8 mouse cellular contexts compared by ENCODE assay signal in genomic region chr1:166001121-166001903, GRCm38 (mm10). TPM values are rescaled to one million over a fixed set of nuclear protein-coding genes. Genes with fewer than 3 reads are reported as not detected.
DNase-seq lines count a peak whose midpoint lies in the region; TF ChIP-seq lines count a peak whose summit lies in the region.

No protein-coding gene starts in this region.

- no peaks in the 10 kb centered on the region for H3K9me3 ChIP-seq in hindbrain, embryonic 10.5 days

- no peak for TF ChIP-seq POLR2A in cerebellum, adult 2 months (IDR thresholded peaks at IDR 0.05; ENCODE audit: borderline replicate concordance, insufficient read depth, low read length)

- peak overlapping the region; percentile 95 for H3K27ac ChIP-seq in cerebellum, adult 2 months (ENCODE audit: insufficient read depth, low read length)
- peak overlapping the region; percentile 99 for H3K27ac ChIP-seq in hindbrain, embryonic 10.5 days

- no peaks in the 10 kb centered on the region for H3K27me3 ChIP-seq in cerebellum, adult 2 months (ENCODE audit: control insufficient read depth, insufficient read depth, low read length)
- H3K27me3 ChIP-seq in hindbrain, embryonic 10.5 days (ENCODE audit: insufficient read depth, poor library complexity, severe bottlenecking): no peaks in the 10 kb centered on the region

- DNase-seq in MEL-GATA-1-ER (ENCODE audit: extremely low read depth, low read depth): peak; percentile 69
- DNase-seq in cerebellum, adult 2 months: peak; percentile 44 to 65
- peak; percentile 20 for DNase-seq in forelimb bud, embryonic 11.5 days (ENCODE audit: low read depth, low spot score)
- DNase-seq in hindbrain, embryonic 10.5 days (ENCODE audit: low spot score): peak; percentile 61
- peak; percentile 18 to 46 for DNase-seq in layer of hippocampus, postnatal 14 days (ENCODE audit: low spot score in 2 of 2)
- DNase-seq in lung, postnatal 25 days (ENCODE audit: low spot score): peak; percentile 47
- DNase-seq in retina, embryonic 14.5 days (ENCODE audit: low spot score): peak; percentile 59
- DNase-seq in thymus, postnatal 36 days: peak; percentile 51 to 72

- under 1% methylated on average over 48 of the region's 48 CpGs for WGBS in cerebellum, adult 2 months
- WGBS in hindbrain, embryonic 10.5 days: 2% methylated on average over 48 of the region's 48 CpGs

- no peaks in the 10 kb centered on the region for H3K36me3 ChIP-seq in hindbrain, embryonic 10.5 days

- H3K4me3 ChIP-seq in cerebellum, adult 2 months (replicated peaks; ENCODE audit: insufficient read depth, low read depth, low read length): peak overlapping the region; percentile 85
- H3K4me3 ChIP-seq in hindbrain, embryonic 10.5 days: peak overlapping the region; percentile 97

- peaks cover 2% of the 10 kb centered on the region; the same call in 1 of the 2 replicates for H3K4me1 ChIP-seq in cerebellum, adult 2 months (ENCODE audit: control insufficient read depth, insufficient read depth, low read length)
- H3K4me1 ChIP-seq in hindbrain, embryonic 10.5 days (replicated peaks): peaks cover 29% of the 10 kb centered on the region

- TF ChIP-seq CTCF in cerebellum, adult 2 months (IDR thresholded peaks at IDR 0.05; ENCODE audit: borderline replicate concordance, insufficient read depth, low read depth, low read length): no peak

RNA-seq across cellular contexts. Expression of gene Pou2f1, which starts 1.2 kb away (rescaled TPM):
- polyA plus RNA-seq in cerebellum, adult 2 months (2012; rRNA removed): 11.0 and 12.2 TPM in 2 replicates
- polyA plus RNA-seq in hindbrain, embryonic 10.5 days (2016; fragmentation: Nextera tagmentation; extraction: Ambion mirVana): 21.8 and 25.4 TPM in 2 replicates
- total RNA-seq in layer of hippocampus, postnatal 14 days (2021): 10 to 100 TPM; 16.6 to 17.7 TPM

Comparison
In these comparisons a context has a peak if more than half of its experiments do, and no peak if none do; other contexts are left out.
1. Peak in every context shown above with its lines: DNase-seq, H3K4me3 ChIP-seq and H3K27ac ChIP-seq.